Mouse (Mus musculus): ENCODE measurements around the gene Naa40. TPM values are rescaled to one million over a fixed set of nuclear protein-coding genes. Genes with fewer than 3 reads are reported as not detected.

The Naa40 gene
- total RNA-seq, 1 experiment: 50.9 TPM

- TF ChIP-seq HCFC1 (IDR thresholded peaks at IDR 0.05; ENCODE audit: borderline replicate concordance, insufficient read depth, low read length) (no peak), ZNF384 (IDR thresholded peaks at IDR 0.05; ENCODE audit: low read depth, low read length) (no peak), CHD2 (IDR thresholded peaks at IDR 0.05; ENCODE audit: low read depth, low read length) (no peak), ZC3H11A (IDR thresholded peaks at IDR 0.05; ENCODE audit: borderline replicate concordance, low read depth, low read length) (no peak), MAFK (IDR thresholded peaks at IDR 0.05; ENCODE audit: insufficient read depth, low read depth, low read length) (no peak)
- in situ Hi-C loops (cut with MboI; ENCODE audit: low sequenced_read_pairs in 2 of 2, unreplicated experiment in 2 of 2): no loop called here
- H3K4me3 ChIP-seq (ENCODE audit: insufficient read depth in 1 of 2, low read depth in 1 of 2, low read length in 2 of 2, poor library complexity in 1 of 2, severe bottlenecking in 1 of 2): peak overlapping the region; percentile 78 to 93
- H3K36me3 ChIP-seq (ENCODE audit: control insufficient read depth, insufficient read depth, low read length, poor library complexity, severe bottlenecking): peaks cover 14% of the 10 kb centered on the region
- no peaks in the 10 kb centered on the region for H3K9me3 ChIP-seq (ENCODE audit: control insufficient read depth, insufficient read depth, low read depth, low read length)
- no peak for DNase-seq (ENCODE audit: low read depth, low spot score)
- H3K27ac ChIP-seq (ENCODE audit: insufficient read depth, low read depth, low read length, poor library complexity, severe bottlenecking): peak overlapping the region; percentile 86
- H3K9ac ChIP-seq (ENCODE audit: insufficient read depth, low read depth, low read length, poor library complexity, severe bottlenecking): peak overlapping the region; percentile 96
- peaks cover 0 to 5% of the 10 kb centered on the region in 2 experiments; a peak in 2 of 4 replicates for H3K4me1 ChIP-seq (ENCODE audit: control insufficient read depth in 2 of 2, insufficient read depth in 2 of 2, low read length in 2 of 2, poor library complexity in 1 of 2)
Observed at GRCm38 (mm10) chr19:7240291-7240690, 692 bp downstream of the Naa40 start.

GRCm38 (mm10) chr19:7239574-7239973 is 1.4 kb downstream of the Naa40 start:
- Histone ChIP-seq H3K4me1 (ENCODE audit: control insufficient read depth in 2 of 2, insufficient read depth in 2 of 2, low read length in 2 of 2, poor library complexity in 1 of 2) (peaks cover 0 to 5% of the 10 kb centered on the region in 2 experiments; a peak in 2 of 4 replicates), H3K27ac (ENCODE audit: insufficient read depth, low read depth, low read length, poor library complexity, severe bottlenecking) (no peak overlapping the region), H3K9me3 (ENCODE audit: control insufficient read depth, insufficient read depth, low read depth, low read length) (no peaks in the 10 kb centered on the region), H3K4me3 (ENCODE audit: insufficient read depth in 1 of 2, low read depth in 1 of 2, low read length in 2 of 2, poor library complexity in 1 of 2, severe bottlenecking in 1 of 2) (peak overlapping the region; percentile 78 to 93; a peak in 2 of 4 replicates), H3K36me3 (ENCODE audit: control insufficient read depth, insufficient read depth, low read length, poor library complexity, severe bottlenecking) (peaks cover 15% of the 10 kb centered on the region), H3K9ac (ENCODE audit: insufficient read depth, low read depth, low read length, poor library complexity, severe bottlenecking) (no peak overlapping the region)
- TF ChIP-seq ZC3H11A (IDR thresholded peaks at IDR 0.05; ENCODE audit: borderline replicate concordance, low read depth, low read length) (no peak), CHD2 (IDR thresholded peaks at IDR 0.05; ENCODE audit: low read depth, low read length) (no peak), ZNF384 (IDR thresholded peaks at IDR 0.05; ENCODE audit: low read depth, low read length) (no peak), HCFC1 (IDR thresholded peaks at IDR 0.05; ENCODE audit: borderline replicate concordance, insufficient read depth, low read length) (no peak), MAFK (IDR thresholded peaks at IDR 0.05; ENCODE audit: insufficient read depth, low read depth, low read length) (no peak)
- in situ Hi-C loops (cut with MboI; ENCODE audit: low sequenced_read_pairs in 2 of 2, unreplicated experiment in 2 of 2): no loop called here
- DNase-seq (ENCODE audit: low read depth, low spot score): no peak

GRCm38 (mm10) chr19:7236742-7237141 is 4.2 kb downstream of the Naa40 start:
- TF ChIP-seq ZNF384 (IDR thresholded peaks at IDR 0.05; ENCODE audit: low read depth, low read length) (no peak), HCFC1 (IDR thresholded peaks at IDR 0.05; ENCODE audit: borderline replicate concordance, insufficient read depth, low read length) (no peak), MAFK (IDR thresholded peaks at IDR 0.05; ENCODE audit: insufficient read depth, low read depth, low read length) (no peak), ZC3H11A (IDR thresholded peaks at IDR 0.05; ENCODE audit: borderline replicate concordance, low read depth, low read length) (no peak), CHD2 (IDR thresholded peaks at IDR 0.05; ENCODE audit: low read depth, low read length) (no peak)
- in situ Hi-C loops (cut with MboI; ENCODE audit: low sequenced_read_pairs in 2 of 2, unreplicated experiment in 2 of 2): no loop called here
- Histone ChIP-seq H3K9me3 (ENCODE audit: control insufficient read depth, insufficient read depth, low read depth, low read length) (no peaks in the 10 kb centered on the region), H3K4me1 (ENCODE audit: control insufficient read depth in 2 of 2, insufficient read depth in 2 of 2, low read length in 2 of 2, poor library complexity in 1 of 2) (no peaks in the 10 kb centered on the region; a peak in 1 of 4 replicates), H3K9ac (ENCODE audit: insufficient read depth, low read depth, low read length, poor library complexity, severe bottlenecking) (no peak overlapping the region), H3K4me3 (ENCODE audit: insufficient read depth in 1 of 2, low read depth in 1 of 2, low read length in 2 of 2, poor library complexity in 1 of 2, severe bottlenecking in 1 of 2) (no peak overlapping the region), H3K36me3 (ENCODE audit: control insufficient read depth, insufficient read depth, low read length, poor library complexity, severe bottlenecking) (peaks cover 32% of the 10 kb centered on the region), H3K27ac (ENCODE audit: insufficient read depth, low read depth, low read length, poor library complexity, severe bottlenecking) (no peak overlapping the region)
- DNase-seq (ENCODE audit: low read depth, low spot score): no peak

GRCm38 (mm10) chr19:7236011-7236410 is 5.0 kb downstream of the Naa40 start:
- no peak overlapping the region for H3K27ac ChIP-seq (ENCODE audit: insufficient read depth, low read depth, low read length, poor library complexity, severe bottlenecking)
- no peak for TF ChIP-seq ZC3H11A (IDR thresholded peaks at IDR 0.05; ENCODE audit: borderline replicate concordance, low read depth, low read length)
- TF ChIP-seq CHD2 (IDR thresholded peaks at IDR 0.05; ENCODE audit: low read depth, low read length): no peak
- TF ChIP-seq HCFC1 (IDR thresholded peaks at IDR 0.05; ENCODE audit: borderline replicate concordance, insufficient read depth, low read length): no peak
- no peak for TF ChIP-seq MAFK (IDR thresholded peaks at IDR 0.05; ENCODE audit: insufficient read depth, low read depth, low read length)
- no peak for TF ChIP-seq ZNF384 (IDR thresholded peaks at IDR 0.05; ENCODE audit: low read depth, low read length)
- DNase-seq (ENCODE audit: low read depth, low spot score): no peak
- H3K4me3 ChIP-seq (ENCODE audit: insufficient read depth in 1 of 2, low read depth in 1 of 2, low read length in 2 of 2, poor library complexity in 1 of 2, severe bottlenecking in 1 of 2): no peak overlapping the region
- in situ Hi-C loops (cut with MboI; ENCODE audit: low sequenced_read_pairs in 2 of 2, unreplicated experiment in 2 of 2): no loop called here
- no peaks in the 10 kb centered on the region for H3K9me3 ChIP-seq (ENCODE audit: control insufficient read depth, insufficient read depth, low read depth, low read length)
- H3K4me1 ChIP-seq (ENCODE audit: control insufficient read depth in 2 of 2, insufficient read depth in 2 of 2, low read length in 2 of 2, poor library complexity in 1 of 2): no peaks in the 10 kb centered on the region
- no peak overlapping the region for H3K9ac ChIP-seq (ENCODE audit: insufficient read depth, low read depth, low read length, poor library complexity, severe bottlenecking)
- H3K36me3 ChIP-seq (ENCODE audit: control insufficient read depth, insufficient read depth, low read length, poor library complexity, severe bottlenecking): peaks cover 33% of the 10 kb centered on the region

- DNase-seq (ENCODE audit: low read depth, low spot score): no peak
- Histone ChIP-seq H3K4me3 (ENCODE audit: insufficient read depth in 1 of 2, low read depth in 1 of 2, low read length in 2 of 2, poor library complexity in 1 of 2, severe bottlenecking in 1 of 2) (no peak overlapping the region), H3K9ac (ENCODE audit: insufficient read depth, low read depth, low read length, poor library complexity, severe bottlenecking) (no peak overlapping the region), H3K36me3 (ENCODE audit: control insufficient read depth, insufficient read depth, low read length, poor library complexity, severe bottlenecking) (peaks cover 38% of the 10 kb centered on the region), H3K27ac (ENCODE audit: insufficient read depth, low read depth, low read length, poor library complexity, severe bottlenecking) (no peak overlapping the region), H3K9me3 (ENCODE audit: control insufficient read depth, insufficient read depth, low read depth, low read length) (no peaks in the 10 kb centered on the region), H3K4me1 (ENCODE audit: control insufficient read depth in 2 of 2, insufficient read depth in 2 of 2, low read length in 2 of 2, poor library complexity in 1 of 2) (no peaks in the 10 kb centered on the region)
- TF ChIP-seq MAFK (IDR thresholded peaks at IDR 0.05; ENCODE audit: insufficient read depth, low read depth, low read length): no peak
- TF ChIP-seq CHD2 (IDR thresholded peaks at IDR 0.05; ENCODE audit: low read depth, low read length): no peak
- no peak for TF ChIP-seq ZNF384 (IDR thresholded peaks at IDR 0.05; ENCODE audit: low read depth, low read length)
- TF ChIP-seq HCFC1 (IDR thresholded peaks at IDR 0.05; ENCODE audit: borderline replicate concordance, insufficient read depth, low read length): no peak
- no peak for TF ChIP-seq ZC3H11A (IDR thresholded peaks at IDR 0.05; ENCODE audit: borderline replicate concordance, low read depth, low read length)
- in situ Hi-C loops (cut with MboI; ENCODE audit: low sequenced_read_pairs in 2 of 2, unreplicated experiment in 2 of 2): no loop called here
Observed at GRCm38 (mm10) chr19:7235461-7235860, 5.5 kb downstream of the Naa40 start.
